Mouse (Mus musculus) CD4-positive helper T cell, adult 2 months (primary cell): Measurements from ENCODE around the gene Otx2.

Source experiments
- DNase-seq: peaks from one replicate; pipeline ENCODE4 v3.0.0-alpha.2; 2012; ENCODE audit warnings: low read depth, missing footprints, low spot score

The Otx2 gene

DNA sequence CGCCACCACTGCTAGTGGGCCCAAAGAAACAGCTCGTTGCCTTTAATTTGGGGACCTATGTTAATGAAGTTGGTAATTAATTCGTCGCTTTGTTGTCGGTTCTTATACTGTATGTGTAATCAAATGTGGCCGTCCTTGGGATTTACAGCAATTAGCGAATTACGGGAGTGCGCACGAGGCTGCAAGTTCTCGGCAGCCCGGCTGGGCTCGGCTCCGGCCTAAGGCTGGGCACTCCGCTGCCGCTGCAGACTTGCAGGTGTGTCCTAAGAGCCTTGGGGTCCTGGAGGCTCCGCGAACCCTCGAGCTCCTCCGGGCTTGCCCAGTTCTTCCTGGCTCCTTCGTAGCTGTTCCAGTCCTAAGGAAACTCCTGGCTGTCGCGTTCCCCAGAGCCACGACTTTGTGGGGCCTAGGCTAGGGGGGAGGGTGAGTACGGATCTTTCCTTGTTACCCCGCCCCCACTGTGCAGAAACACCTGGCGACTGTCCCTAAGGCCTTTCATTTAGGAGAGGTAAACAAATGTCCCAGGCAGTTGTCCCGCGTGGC is 4.8 kb downstream of the Otx2 start:
- no peak for DNase-seq

DNA sequence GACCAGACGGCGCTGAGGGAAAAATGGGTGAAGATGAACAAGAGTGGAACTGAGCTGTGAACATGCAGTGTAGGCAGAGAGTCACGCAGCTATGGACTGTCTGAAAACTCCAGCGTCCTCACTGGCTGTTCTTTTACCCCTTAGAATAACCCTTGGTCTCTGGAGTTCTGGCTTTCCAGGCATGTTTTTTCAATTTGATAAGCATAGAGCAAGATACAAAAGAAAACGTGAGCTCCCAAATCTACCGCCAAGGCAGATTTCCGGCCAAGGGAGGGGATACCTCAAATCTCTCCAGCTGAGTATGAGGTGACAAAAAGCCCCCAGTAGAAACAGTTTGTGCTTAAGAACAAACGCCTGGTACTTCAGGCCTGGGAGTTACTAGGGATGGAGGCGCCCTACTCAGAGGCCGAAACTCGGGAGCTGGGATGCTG is 5.6 kb downstream of the Otx2 start:
- no peak for DNase-seq

DNA sequence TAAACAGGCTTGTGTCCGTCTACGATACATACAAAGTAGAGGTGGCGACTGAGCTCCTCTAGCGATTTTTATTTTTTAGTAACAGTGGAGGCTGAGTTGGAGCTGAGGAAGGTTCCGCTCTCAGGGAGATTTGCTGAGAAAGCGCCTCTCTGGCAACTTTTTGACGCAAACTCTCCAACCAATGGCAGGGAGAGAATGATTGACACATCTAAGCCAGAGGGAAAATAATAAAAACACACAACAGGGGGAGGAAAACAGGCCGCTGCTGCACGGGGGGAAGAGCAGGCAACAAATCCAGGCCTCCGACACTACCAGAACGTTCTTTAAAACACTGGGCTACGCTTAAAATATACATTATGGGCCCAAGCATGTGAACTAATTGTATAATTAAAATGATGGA is 6.2 kb downstream of the Otx2 start:
- no peak for DNase-seq

DNA sequence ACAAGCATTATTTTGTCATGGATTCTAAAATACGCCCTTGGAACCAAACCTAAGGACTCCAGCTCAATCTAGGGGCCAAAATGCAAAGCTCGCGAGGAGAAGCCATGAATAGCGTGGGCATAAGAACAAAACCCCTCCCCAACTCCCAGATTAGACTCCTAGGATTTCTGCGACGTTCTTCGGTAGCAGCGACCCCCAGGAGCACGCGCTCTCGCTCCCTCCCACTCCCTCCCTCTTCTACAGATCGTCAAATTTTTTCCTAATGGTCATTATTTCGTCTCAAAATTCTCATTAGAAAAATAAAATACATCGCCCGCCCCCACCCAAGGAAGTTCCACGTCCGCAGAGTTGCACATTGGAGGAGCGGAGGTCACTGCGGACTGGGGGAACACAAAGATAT is 6.8 kb downstream of the Otx2 start:
- DNase-seq, result no peak

DNA sequence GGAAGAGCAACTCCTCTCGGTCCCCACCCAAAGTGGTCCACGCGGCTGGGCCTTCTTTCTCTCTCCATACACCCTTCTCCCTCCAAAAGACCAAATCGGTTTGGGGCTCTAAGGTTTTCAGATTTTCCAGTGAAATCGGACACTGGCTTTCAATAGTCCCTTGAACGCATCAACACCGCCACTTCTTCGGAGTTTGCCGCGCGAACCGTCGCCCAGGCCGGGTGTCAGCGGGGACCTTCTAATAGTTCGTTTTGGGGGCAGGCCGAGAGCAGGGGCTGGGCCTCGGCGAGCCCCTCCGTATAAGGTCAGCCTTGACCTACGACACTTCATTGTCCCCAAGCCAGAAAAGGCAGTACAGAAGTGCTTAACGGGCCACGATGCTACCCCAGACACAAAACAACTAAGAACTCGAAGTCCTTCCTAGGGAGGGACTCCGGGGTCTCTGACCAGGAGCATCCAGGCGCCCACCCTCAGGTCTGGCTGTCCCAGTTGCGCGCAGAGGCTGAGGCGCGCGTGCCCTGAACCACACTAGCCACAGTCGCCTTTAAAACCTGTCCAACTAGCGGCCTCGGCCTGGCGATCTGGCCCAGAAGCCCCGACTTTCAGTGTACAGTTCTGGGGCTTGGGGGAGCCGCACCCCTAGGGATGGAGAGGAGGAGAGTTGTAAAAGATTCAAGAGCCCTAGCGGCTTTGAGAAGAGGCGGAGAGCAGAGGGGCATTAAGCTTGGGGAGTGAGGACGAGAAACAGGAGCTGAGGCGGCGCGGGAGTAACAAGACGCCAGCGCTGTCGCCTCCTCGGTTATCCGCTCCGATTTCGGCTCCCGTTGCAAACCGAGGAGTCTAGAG is 7.6 kb downstream of the Otx2 start:
- DNase-seq, result no peak

DNA sequence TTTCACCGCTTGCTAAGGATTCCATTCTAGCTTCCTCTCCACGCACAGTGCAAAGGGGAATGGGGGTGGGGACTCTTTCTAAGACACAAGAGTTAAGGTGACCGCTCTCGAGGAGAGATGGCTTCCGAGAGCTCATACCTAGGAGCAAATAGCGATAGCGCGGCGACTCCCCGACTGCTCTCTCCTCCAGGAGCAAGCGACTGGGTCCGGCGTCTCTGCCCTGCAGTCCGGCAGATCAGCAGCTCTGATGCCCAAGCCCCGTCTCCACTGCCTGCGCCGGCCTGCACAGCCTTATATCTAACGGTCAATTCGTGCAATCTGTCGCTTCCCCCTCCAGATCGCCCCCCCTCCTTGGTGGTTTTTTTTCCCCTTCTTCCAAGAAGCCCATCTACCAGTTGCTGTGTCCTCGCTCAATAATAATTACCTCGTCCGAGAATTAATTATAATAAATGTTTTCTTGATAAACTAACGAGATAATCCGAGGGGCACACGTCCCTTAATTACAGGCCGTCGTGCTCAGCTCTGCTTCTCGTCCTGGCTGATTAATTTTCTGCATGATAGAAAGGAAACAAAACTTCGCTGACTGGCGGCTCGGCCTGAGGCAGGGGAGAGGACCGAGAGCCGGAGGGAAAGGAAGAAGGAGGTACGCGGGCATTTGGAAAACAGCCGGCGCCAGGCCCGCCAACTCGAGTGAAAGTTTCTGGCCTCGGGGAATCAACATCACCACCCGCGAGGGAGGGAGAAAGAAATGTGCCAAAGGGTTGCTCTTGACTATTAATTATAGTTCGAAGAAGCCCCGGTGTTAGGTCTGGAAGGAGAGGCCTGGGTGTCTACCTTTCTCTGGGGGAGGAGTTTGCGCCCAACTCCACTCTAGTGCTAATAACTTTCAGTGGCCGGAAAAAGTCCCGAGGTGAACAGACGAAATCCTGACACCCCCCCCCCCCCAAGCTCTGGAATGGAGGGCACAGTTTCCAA is 8.5 kb downstream of the Otx2 start:
- DNase-seq, result peak; percentile 6

DNA sequence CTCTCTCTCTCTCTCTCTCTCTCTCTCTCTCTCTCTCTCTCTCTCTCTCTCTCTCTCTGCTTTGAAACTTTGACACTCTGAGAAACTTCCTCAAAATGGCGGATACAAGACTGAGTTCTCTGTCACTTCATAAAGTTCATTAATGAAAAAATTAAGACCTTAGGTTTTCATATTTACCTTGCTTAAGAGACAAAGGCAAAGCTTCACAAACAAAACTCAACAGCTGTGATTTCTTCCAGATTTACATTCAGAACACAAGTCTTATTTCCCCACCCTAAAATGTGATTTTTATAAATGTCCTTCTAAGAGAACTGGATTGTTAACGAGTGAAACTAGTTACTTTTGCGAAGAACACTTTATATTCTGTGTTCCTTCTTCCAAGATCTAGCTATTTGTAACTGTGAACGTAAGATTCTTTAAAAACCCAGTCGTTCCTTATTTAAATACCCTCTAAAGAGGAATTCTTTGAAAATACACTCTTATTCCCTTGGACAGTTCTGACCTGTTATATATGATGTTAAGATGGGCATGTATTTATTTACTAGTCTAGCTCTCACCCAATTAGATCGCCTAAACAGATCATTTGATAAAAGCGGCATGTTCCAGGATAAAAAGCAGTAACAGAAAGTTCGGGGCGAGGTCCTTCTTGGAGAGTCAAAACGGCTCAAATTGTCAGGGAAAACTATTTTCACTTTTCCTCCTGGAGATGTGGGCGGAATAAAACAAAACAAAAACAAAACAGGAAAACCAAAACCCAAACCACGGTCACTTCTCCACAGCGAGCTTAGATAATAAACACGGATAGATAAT is 9.4 kb downstream of the Otx2 start:
- DNase-seq, result no peak

DNA sequence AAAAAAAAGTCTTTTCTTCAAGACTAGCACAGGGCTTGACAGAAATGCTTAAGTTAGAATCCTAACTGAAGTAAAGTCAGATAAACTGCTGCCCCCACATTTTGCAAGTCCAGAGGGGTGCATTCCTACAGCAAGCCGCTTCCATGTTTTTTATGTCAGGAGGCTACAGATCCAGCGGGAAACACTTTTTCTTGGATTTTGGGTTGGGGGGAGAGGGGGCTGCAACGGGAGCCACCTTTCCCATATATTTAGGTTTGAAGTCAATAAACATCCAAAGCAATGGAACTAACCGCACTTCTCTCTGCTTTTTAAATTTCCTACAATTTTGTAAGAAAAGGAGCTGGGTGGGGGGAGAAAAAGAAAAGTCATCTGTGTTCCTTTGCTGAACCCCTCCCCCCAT is 10.1 kb downstream of the Otx2 start:
- DNase-seq, result no peak

DNA sequence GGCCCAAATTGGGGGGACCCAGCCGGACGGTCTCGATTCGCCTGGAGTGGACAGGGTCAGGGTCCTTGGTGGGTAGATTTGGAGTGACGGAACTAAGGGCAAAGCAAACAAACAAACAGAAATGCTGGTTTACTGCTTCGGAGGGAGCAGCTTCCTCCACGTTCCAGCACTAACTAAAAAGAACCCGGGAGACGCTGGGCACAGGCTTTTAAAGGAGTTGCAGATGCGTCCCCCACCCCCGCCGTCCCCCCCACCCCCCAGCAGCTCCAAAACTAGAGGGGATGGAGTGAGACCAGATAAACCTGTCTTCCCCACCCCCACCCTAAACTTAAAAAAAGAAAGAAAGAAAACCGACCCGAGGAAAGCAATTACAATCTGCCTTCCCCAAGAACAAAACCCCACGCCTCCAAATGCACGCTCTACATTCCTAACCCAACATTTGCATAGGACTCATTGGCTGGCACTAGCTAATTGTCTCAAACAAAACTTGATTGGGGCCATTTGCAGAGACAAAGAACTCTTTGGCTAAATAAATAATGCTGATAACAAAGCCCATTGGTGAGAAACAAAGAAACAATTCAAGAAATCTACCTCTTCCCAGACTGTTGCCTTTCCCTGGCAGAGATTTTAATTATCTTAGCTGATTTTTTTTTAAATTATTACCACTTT is 10.9 kb downstream of the Otx2 start:
- no peak for DNase-seq

DNA sequence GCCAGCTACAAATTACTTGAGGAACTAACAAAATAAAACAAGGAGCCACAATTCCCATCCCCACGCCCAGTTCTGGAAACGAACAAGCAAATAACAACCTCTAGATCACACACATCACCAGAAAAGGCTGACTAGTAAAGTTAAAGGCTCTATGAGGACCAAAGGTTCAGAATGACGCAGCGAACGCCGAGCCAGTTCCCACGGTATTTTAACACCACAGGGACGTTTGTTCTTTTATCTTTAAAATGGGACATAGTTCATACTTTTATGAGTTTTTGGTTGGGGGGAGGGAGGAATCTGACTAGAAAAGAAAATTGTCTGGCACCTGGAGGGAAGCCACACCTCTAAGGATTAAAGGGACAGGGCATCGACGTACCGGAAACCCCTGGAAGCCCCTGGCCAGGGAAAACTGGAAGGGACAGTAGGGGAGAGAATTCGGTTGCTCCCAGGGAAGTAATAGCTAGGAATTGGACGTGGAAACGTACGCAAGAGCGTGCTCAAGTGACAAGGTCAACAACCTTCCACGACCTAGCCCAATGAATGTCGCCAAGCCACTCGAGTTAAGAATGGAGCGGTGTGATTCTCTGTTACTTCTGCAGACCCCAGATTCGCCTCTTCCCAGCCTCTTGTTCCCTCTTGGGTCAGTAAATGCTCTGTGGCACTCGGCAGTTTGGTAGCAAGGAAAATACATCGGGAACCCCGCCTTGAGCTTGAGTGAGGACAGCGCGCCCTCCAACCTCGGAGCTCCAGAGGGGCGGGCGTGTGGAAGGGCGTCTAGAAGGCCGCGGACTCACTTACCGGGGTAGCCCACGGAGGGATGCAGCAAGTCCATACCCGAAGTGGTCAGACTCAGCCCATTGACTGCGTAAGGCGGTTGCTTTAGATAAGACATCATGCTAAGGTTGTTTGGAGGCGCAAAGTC is 11.7 kb downstream of the Otx2 start:
- no peak for DNase-seq

DNA sequence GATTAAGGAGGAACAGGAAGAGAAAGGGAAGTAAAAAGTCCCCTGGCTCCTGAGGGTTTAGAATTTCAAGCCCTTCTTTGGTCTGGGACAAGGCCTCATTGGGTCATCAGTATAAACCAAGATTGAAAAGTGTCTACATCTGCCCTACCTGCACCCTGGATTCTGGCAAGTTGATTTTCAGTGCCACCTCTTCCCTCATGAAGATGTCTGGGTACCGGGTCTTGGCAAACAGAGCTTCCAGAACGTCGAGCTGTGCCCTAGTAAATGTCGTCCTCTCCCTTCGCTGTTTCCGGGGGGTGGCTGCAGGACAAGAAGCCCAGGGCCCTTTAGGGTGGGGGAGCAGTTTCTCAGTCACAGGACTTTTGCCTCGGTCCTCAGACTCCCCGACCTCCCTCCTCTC is 12.5 kb downstream of the Otx2 start:
- DNase-seq, result no peak

DNA sequence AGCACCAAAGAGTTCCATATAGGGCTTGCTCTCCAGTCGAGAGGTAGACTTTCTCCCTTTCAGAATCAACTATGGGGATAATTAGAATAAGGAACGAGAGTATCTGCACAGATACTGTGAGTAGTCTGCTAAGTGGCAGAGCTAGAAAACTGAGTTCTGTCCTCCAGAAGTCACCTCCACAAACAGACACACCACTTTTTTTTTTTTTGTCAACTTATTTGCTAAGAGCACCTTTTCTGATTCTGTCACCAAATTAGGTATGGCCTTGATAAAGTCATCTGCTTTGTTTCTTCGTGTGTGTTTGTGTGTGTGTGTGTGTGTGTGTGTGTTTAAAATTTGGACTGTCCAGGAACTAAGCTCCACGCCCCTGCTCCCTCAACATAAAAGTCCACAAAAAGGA is 13.0 kb downstream of the Otx2 start:
- DNase-seq, result no peak

DNA sequence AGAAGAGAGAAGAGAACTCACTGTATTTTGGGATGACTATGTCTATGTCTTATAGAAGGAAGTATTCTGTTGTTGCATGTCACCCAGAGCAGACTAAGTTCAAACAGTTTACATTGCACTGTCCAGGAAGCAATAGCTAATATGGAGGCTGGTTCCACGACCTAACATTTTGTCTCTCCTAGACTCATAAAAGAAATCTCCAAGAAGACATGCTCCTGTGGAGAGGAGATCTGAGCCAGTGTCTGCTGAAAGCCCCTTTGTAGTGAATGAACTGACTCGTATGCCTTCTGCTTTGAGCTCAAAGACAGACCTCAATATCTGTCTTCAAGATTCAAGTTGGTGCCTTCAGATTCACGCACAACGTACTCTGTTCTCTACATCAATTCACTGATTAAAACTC is 14.0 kb downstream of the Otx2 start:
- no peak for DNase-seq

DNA sequence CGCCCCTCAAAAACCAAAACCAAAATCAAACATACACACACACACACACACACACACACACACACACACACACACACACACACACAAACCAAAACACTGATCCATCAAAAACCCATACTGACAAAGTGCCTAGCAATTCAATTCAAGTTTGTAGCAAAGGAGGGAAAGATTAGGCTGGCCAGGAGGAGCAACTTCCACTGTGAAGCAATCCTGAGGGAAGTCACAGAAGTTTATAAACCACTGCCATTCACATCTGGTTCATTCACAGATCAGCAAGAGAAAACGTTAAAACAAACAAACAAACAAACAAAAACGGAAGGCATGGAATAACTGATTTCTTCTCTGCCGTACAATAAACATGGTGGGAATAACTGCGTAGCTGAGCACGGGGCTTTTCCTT is 16.4 kb downstream of the Otx2 start:
- DNase-seq, result no peak

DNA sequence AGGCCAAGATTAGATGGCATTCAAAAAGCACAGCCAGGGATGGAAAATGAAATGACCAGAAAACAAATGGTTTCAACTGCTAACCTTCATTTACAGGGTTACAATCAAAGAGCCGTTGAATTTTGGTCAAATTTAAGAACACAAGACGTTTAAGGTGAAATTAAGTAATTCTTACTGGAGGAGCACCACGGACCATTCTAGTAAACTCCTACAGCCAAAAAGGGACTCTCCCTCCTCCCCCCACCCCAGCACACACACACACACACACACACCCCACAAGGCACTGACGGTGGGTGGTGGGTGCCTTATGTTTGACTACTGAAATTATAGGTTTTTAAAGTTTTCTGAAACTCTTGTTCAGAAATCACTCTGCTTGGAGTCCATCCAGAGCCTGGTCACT is 16.9 kb downstream of the Otx2 start:
- no peak for DNase-seq

DNA sequence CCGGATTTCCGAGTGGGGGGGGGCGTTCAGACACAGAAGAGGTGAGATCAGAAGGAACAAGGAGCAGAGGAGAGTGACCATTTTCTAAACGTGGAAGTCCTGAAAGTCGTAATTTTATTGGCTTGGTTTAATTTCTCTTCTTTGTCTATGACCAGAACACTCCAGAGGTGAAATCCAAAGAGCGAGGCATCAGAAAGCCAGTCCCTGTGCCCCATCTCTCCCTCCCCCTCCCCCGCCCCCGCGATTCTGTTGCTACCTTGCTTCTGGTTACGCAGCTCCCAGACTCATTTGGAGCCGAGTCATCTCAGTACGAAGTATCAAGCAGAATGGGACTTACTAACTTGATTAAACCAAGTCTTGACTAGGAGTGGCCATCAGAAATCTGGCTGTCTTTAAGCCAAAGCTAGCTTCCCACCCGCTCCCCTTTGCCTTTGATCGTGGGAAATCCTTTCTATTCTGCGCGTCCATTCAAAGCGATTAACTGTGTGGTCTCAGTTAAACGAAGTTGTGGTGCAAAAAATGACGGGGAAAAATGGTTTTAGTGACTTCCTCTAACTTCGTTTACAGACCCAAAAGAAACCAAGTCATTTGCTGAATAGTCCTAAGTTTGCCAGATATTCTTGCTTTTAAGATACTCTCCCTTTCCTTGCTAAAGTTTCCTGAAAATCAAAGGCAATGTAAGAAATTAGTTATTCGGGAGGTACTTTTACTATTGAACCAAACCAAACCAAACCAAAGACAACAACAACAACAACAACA is 17.6 kb downstream of the Otx2 start:
- DNase-seq, result no peak

DNA sequence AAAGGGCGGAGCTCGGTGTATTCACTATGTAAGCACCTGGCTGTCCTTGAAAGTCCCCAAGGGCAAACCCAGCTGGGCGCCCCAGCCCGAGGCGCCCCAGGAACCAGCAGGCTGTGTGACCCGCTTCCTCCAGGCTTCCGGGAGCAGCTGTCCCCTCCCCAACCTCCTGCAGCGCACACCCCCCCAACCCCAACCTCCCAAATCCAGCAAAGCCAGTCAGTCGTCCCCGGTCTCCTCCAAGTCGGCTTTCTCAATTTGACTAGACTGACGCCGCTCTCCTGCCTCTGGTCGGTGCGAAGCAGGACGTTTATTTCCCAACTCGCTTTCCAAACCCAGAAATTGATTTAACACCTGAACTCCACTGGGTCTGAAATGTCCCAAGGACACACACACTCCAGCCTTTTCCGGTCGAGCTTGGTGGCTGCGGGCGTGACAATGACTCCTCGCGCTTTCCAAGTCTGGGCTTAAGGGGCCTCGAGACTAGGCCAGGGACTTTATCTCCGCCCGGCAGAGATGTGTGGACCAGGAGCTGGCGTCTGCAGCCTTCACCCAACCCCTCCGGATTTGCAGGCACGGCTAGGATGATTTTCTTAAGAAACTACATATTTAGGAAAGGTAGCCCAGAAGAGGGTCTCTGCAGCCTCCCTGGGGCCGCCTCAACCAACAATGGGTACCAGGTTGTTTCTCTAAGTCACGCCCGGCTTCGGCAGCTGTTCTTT is 18.4 kb downstream of the Otx2 start:
- DNase-seq, result no peak

DNA sequence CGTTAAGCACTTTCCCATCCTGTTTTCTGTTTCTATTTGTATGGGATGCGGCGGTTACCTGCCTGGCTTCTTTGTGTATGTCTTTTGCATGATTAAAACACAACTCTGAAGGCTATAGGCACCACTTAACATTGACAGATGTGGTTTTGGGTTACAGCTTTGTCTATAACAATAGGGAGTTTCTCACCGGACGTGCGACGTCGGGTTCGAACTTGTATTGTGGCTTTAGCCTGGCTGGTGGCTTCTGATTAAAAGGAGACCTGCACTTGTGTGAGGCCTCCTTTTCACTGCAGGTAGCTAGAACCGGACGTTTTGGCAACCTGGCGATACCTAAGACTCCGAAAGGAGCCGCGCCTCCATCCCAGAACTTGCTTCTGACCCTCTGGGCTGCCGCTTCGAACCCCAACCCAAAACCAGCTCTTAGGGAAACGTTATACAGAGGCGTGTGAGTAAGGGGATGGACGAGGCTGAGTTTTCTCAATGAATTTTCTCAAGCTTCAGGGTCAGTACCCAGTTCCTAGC is 19.0 kb downstream of the Otx2 start:
- no peak for DNase-seq
